Mouse (Mus musculus) lung, embryonic 15.5 days (tissue): ENCODE results near the gene Gm3029. TPM values are rescaled to one million over a fixed set of nuclear protein-coding genes. Genes with fewer than 3 reads are reported as not detected.
"Not testable (repeated sequence)": the region's sequence is repeated elsewhere in the genome, so short reads cannot be mapped to it uniquely, and the experiment has no call there.

ENCODE experiments used
- ATAC-seq: fragments of 200-750 bp; cut with Nextera tagmentation; 2 replicates; pipeline ENCODE4 v1.8.0; 2017; ENCODE audit warnings: moderate number of reproducible peaks, borderline replicate concordance; ENCODE audit not compliant: low FRiP score, low TSS enrichment; ENCODE audit errors: extremely low read depth
- H3K27ac ChIP-seq: fragments of 300-500 bp; sonication (generic); 2 replicates; pipeline ENCODE4 v1.5.1; 2015; ENCODE audit warnings: moderate library complexity, mild to moderate bottlenecking, inconsistent platforms
- H3K27me3 ChIP-seq: fragments of 300-500 bp; sonication (generic); 2 replicates; pipeline ENCODE4 v1.6.1; 2015; ENCODE audit warnings: inconsistent platforms
- H3K36me3 ChIP-seq: fragments of 300-500 bp; sonication (generic); 2 replicates; pipeline ENCODE4 v1.6.1; 2015; ENCODE audit warnings: inconsistent platforms
- H3K4me1 ChIP-seq: fragments of 300-500 bp; sonication (generic); 2 replicates; pipeline ENCODE4 v1.6.1; 2015; ENCODE audit warnings: inconsistent platforms
- H3K4me2 ChIP-seq: fragments of 300-500 bp; sonication (generic); 2 replicates; pipeline ENCODE4 v1.6.1; 2015; ENCODE audit warnings: inconsistent platforms, mild to moderate bottlenecking, moderate library complexity
- H3K4me3 ChIP-seq: fragments of 300-500 bp; sonication (generic); 2 replicates; pipeline ENCODE4 v1.5.1; 2015; ENCODE audit warnings: mild to moderate bottlenecking, inconsistent platforms
- H3K9ac ChIP-seq: fragments of 300-500 bp; sonication (generic); 2 replicates; pipeline ENCODE4 v1.6.1; 2015; ENCODE audit warnings: inconsistent platforms
- H3K9me3 ChIP-seq: fragments of 300-500 bp; sonication (generic); 2 replicates; pipeline ENCODE4 v1.6.1; 2016; ENCODE audit warnings: inconsistent platforms
- WGBS: fragments of 180-500 bp; shearing (Covaris S2); methylation state at CpG from one replicate; pipeline ENCODE4 v1.1.7; 2015; 5-methylcytosine and 5-hydroxymethylcytosine counted together
- polyA plus RNA-seq: library from polyadenylated mRNA; unstranded; fragments of >200 nt; fragmentation: Nextera tagmentation; extraction: Ambion mirVana; gene quantifications from 2 replicates; pipeline ENCODE4 v1.2.1, GENCODE M21; 2015

The Gm3029 gene
- polyA plus RNA-seq: not detected in 2 replicates

DNA sequence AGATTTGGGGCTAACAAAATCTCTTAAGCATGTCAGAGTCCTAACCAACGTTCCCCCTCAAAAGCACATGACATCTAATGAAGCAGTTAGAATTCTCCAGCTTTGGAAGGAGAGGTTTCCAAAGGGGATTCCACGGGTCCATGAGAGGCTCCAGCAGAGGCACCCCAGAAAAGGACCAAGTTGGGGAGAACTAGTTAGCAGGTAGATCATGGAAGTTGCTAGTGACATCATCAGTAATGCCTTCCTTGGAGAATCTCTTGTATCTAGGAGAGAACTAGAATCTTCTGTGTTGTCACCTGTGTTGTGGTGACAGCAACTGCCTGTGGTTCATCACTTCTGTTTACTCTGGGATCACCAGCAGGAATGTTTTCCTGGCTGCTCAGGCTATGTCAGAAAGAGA lies at the start of gene Gm3029:
Gene Gm3029, plus strand, starts transcription at position 301 of the 400 bp plus-strand sequence.
- H3K9ac ChIP-seq, H3K27ac ChIP-seq, H3K36me3 ChIP-seq, H3K4me2 ChIP-seq, ATAC-seq, H3K27me3 ChIP-seq, H3K4me3 ChIP-seq, H3K9me3 ChIP-seq, H3K4me1 ChIP-seq: not testable (repeated sequence)
- WGBS: 67% methylated on average over 1 of the region's 2 CpGs

DNA sequence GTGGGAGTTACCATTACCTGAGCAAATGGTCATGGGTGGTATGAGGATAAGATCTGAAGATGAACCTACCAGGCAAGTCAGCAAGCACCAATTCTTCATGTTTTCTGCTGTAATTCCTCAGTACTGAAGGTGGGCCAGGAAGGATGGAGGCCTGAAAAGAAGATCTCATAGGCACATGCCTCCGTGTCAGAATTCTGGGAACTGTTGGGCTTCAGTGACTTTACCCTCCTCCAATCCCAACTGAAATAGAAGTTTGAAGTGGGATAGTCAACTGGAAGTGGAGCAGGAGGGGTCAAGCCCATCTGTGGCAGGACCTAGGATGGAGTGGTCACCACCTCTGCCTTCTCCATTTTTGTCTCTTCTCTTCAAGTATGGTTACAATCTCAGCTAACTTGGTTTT lies 47.7 kb upstream of the Gm3029 start, which contains the start of gene Gm2916:
Gene Gm2916, plus strand, starts transcription at position 301 of the 400 bp plus-strand sequence.
- H3K4me2 ChIP-seq, ATAC-seq, H3K9ac ChIP-seq, H3K9me3 ChIP-seq, H3K27ac ChIP-seq, H3K4me1 ChIP-seq, H3K27me3 ChIP-seq, H3K36me3 ChIP-seq, H3K4me3 ChIP-seq: not testable (repeated sequence)
- no CpG with 5 or more reads among the region's 1 CpGs for WGBS

DNA sequence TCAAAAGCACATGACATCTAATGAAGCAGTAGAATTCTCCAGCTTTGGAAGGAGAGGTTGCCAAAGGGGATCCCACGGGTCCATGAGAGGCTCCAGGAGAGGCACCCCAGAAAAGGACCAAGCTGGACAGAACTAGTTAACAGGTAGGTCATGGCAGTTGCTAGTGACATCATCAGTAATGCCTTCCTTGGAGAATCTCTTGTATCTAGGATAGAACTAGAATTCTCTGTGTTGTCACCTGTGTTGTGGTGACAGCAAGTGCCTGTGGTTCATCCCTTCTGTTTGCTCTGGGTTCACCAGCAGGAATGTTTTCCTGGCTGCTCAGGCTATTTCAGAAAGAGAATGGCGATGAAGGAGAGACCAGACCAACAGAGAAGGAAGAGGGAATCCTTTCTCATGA lies 31.7 kb downstream of the Gm3029 start, which contains the start of gene Gm3095:
Gene Gm3095, plus strand, starts transcription at position 301 of the 400 bp plus-strand sequence.
- H3K36me3 ChIP-seq, H3K4me2 ChIP-seq, H3K27me3 ChIP-seq, H3K27ac ChIP-seq, H3K4me3 ChIP-seq, ATAC-seq, H3K9me3 ChIP-seq, H3K4me1 ChIP-seq, H3K9ac ChIP-seq: not testable (repeated sequence)
- no CpG with 5 or more reads among the region's 2 CpGs for WGBS

Other genes with a start within 250 kb of the Gm3029 start
- not detected in 2 replicates for gene Gm3043, start 243.0 kb upstream of the Gm3029 start, polyA plus RNA-seq
- gene Gm3002, start 121.7 kb upstream of the Gm3029 start, polyA plus RNA-seq: 0.20 and 0.32 TPM in 2 replicates
- not detected in 2 replicates for gene Gm3033, start 85.5 kb upstream of the Gm3029 start, polyA plus RNA-seq
- 0.12 TPM in 1 of 2 replicates, not detected in the other for gene Gm2916, start 47.6 kb upstream of the Gm3029 start, polyA plus RNA-seq
- not detected in 2 replicates for gene Gm3095, start 31.8 kb downstream of the Gm3029 start, polyA plus RNA-seq
- not detected in 2 replicates for gene Gm3099, start 66.6 kb downstream of the Gm3029 start, polyA plus RNA-seq
- 0.14 and 0.15 TPM in 2 replicates for gene Gm5796, start 92.2 kb downstream of the Gm3029 start, polyA plus RNA-seq
- not detected in 2 replicates for gene Gm3115, start 152.4 kb downstream of the Gm3029 start, polyA plus RNA-seq
- 0.76 TPM in 1 of 2 replicates, not detected in the other for gene Gm8108, start 178.8 kb downstream of the Gm3029 start, polyA plus RNA-seq
- gene Gm3127, start 233.3 kb downstream of the Gm3029 start, polyA plus RNA-seq: not detected in 2 replicates